Mouse (Mus musculus): ENCODE data around the gene Map1a. TPM values are rescaled to one million over a fixed set of nuclear protein-coding genes. Genes with fewer than 3 reads are reported as not detected.

Map1a gene
- polyA plus RNA-seq, 1 experiment from 2014 or later = 7.2 TPM

Other genes with a start within 250 kb of the Map1a start
- 0.11 TPM in 1 of 2 replicates, not detected in the other for gene Tgm5, start 203.8 kb upstream of the Map1a start, polyA plus RNA-seq (2014; fragmentation: Nextera tagmentation; extraction: Ambion mirVana)
- gene Tgm7, start 179.8 kb upstream of the Map1a start, polyA plus RNA-seq (2014; fragmentation: Nextera tagmentation; extraction: Ambion mirVana) = 0.32 TPM in 1 of 2 replicates, not detected in the other
- gene Adal, start 149.2 kb upstream of the Map1a start, polyA plus RNA-seq (2014; fragmentation: Nextera tagmentation; extraction: Ambion mirVana) = 19.2 and 23.2 TPM in 2 replicates
- 19.7 and 20.8 TPM in 2 replicates for gene Lcmt2, start 148.9 kb upstream of the Map1a start, polyA plus RNA-seq (2014; fragmentation: Nextera tagmentation; extraction: Ambion mirVana)
- gene Tubgcp4, start 118.9 kb upstream of the Map1a start, polyA plus RNA-seq (2014; fragmentation: Nextera tagmentation; extraction: Ambion mirVana) = 51.6 and 58.8 TPM in 2 replicates
- 8.7 and 11.1 TPM in 2 replicates for gene Zscan29, start 118.5 kb upstream of the Map1a start, polyA plus RNA-seq (2014; fragmentation: Nextera tagmentation; extraction: Ambion mirVana)
- gene Trp53bp1, start 18.2 kb upstream of the Map1a start, polyA plus RNA-seq (2014; fragmentation: Nextera tagmentation; extraction: Ambion mirVana) = 63.8 and 70.3 TPM in 2 replicates
- gene Ppip5k1, start 65.8 kb downstream of the Map1a start, polyA plus RNA-seq (2014; fragmentation: Nextera tagmentation; extraction: Ambion mirVana) = 15.0 and 15.3 TPM in 2 replicates
- 64.4 and 100 TPM in 2 replicates for gene Ckmt1, start 68.1 kb downstream of the Map1a start, polyA plus RNA-seq (2014; fragmentation: Nextera tagmentation; extraction: Ambion mirVana)
- gene Strc, start 97.6 kb downstream of the Map1a start, polyA plus RNA-seq (2014; fragmentation: Nextera tagmentation; extraction: Ambion mirVana) = not detected in 2 replicates
- gene Pdia3, start 124.2 kb downstream of the Map1a start, polyA plus RNA-seq (2014; fragmentation: Nextera tagmentation; extraction: Ambion mirVana) = 540 and 546 TPM in 2 replicates
- 2.1 and 2.2 TPM in 2 replicates for gene Catsper2, start 124.2 kb downstream of the Map1a start, polyA plus RNA-seq (2014; fragmentation: Nextera tagmentation; extraction: Ambion mirVana)
- gene Ell3, start 154.7 kb downstream of the Map1a start, polyA plus RNA-seq (2014; fragmentation: Nextera tagmentation; extraction: Ambion mirVana) = 12.4 and 14.8 TPM in 2 replicates
- 513 and 576 TPM in 2 replicates for gene Serf2, start 159.6 kb downstream of the Map1a start, polyA plus RNA-seq (2014; fragmentation: Nextera tagmentation; extraction: Ambion mirVana)
- 84.8 and 93.4 TPM in 2 replicates for gene Hypk, start 163.7 kb downstream of the Map1a start, polyA plus RNA-seq (2014; fragmentation: Nextera tagmentation; extraction: Ambion mirVana)
- 0.26 and 0.70 TPM in 2 replicates for gene Serinc4, start 167.2 kb downstream of the Map1a start, polyA plus RNA-seq (2014; fragmentation: Nextera tagmentation; extraction: Ambion mirVana)
- gene Mfap1b, start 184.5 kb downstream of the Map1a start, polyA plus RNA-seq (2014; fragmentation: Nextera tagmentation; extraction: Ambion mirVana) = 40.9 and 49.4 TPM in 2 replicates
- gene Mfap1a, start 217.1 kb downstream of the Map1a start, polyA plus RNA-seq (2014; fragmentation: Nextera tagmentation; extraction: Ambion mirVana) = 20.0 and 23.6 TPM in 2 replicates
- 9.1 and 9.9 TPM in 2 replicates for gene Wdr76, start 217.1 kb downstream of the Map1a start, polyA plus RNA-seq (2014; fragmentation: Nextera tagmentation; extraction: Ambion mirVana)